8 mouse cellular contexts compared by ENCODE assay signal in the genomic region with DNA sequence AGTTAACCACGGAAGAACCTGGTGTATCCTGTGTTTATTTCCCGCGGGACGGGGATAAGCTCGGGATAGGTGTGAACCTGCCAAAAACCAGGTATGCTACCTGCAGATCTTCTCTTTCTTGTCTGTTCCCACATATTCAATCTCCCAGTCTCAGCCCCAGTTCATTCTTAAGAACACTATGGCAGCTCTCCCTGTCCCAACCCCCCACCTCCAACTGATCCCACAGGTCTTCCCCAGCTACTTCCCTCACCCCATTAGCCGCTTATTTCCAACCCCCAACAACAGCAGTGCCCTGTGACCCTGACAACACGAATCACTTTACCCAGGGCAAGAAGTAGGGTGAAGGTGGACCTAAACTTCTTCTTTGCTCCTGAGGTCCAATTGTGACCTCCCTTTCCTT. TPM values are rescaled to one million over a fixed set of nuclear protein-coding genes. Genes with fewer than 3 reads are reported as not detected.
DNase-seq lines count a peak whose midpoint lies in the region; ATAC-seq and TF ChIP-seq lines count a peak whose summit lies in the region.

No protein-coding gene starts in this region.

- peak overlapping the region; percentile 54 for H3K4me2 ChIP-seq in embryonic facial prominence, embryonic 13.5 days
- peak overlapping the region; percentile 56 for H3K4me2 ChIP-seq in intestine, embryonic 16.5 days (ENCODE audit: low read depth, low read length)
- H3K4me2 ChIP-seq in neural tube, embryonic 12.5 days (replicated peaks), result peak overlapping the region; percentile 47

- H3K27ac ChIP-seq in liver, adult 2 months (replicated peaks; ENCODE audit: insufficient read depth, low read depth, low read length), result no peak overlapping the region
- H3K27ac ChIP-seq in embryonic facial prominence, embryonic 13.5 days, result no peak overlapping the region
- H3K27ac ChIP-seq in intestine, embryonic 16.5 days (ENCODE audit: low read length), result no peak overlapping the region
- no peak overlapping the region for H3K27ac ChIP-seq in neural tube, embryonic 12.5 days

- no peak for DNase-seq in liver, adult 2 months (ENCODE audit: extremely low read depth, low read depth, low spot score)
- DNase-seq in liver, result no peak
- no peak for DNase-seq in gastrocnemius, adult 18-20 months (ENCODE audit: low spot score)
- DNase-seq in layer of hippocampus, postnatal 10 days (ENCODE audit: low spot score in 2 of 2), result no peak

- H3K9ac ChIP-seq in liver, adult 2 months (ENCODE audit: low read depth, low read length), result no peak overlapping the region
- H3K9ac ChIP-seq in embryonic facial prominence, embryonic 13.5 days, result no peak overlapping the region; the same call in 1 of the 2 replicates
- no peak overlapping the region for H3K9ac ChIP-seq in intestine, embryonic 16.5 days (ENCODE audit: low read depth, low read length)
- H3K9ac ChIP-seq in neural tube, embryonic 12.5 days, result no peak overlapping the region

- H3K9me3 ChIP-seq in embryonic facial prominence, embryonic 13.5 days, result no peaks in the 10 kb centered on the region
- no peaks in the 10 kb centered on the region for H3K9me3 ChIP-seq in intestine, embryonic 16.5 days (ENCODE audit: control insufficient read depth, low read length)
- no peaks in the 10 kb centered on the region for H3K9me3 ChIP-seq in neural tube, embryonic 12.5 days

- WGBS in liver, adult 2 months, result 6% methylated on average over 7 of the region's 7 CpGs
- WGBS in embryonic facial prominence, embryonic 13.5 days, result 9% methylated on average over 7 of the region's 7 CpGs
- WGBS in intestine, embryonic 16.5 days, result 5% methylated on average over 7 of the region's 7 CpGs
- 15% methylated on average over 7 of the region's 7 CpGs for WGBS in neural tube, embryonic 12.5 days

- ATAC-seq in embryonic facial prominence, embryonic 13.5 days (ENCODE audit: insufficient number of reproducible peaks, insufficient read depth, low FRiP score, low TSS enrichment, low read depth), result no peak
- peak; percentile 52; the same call in 1 of the 2 replicates for ATAC-seq in intestine, embryonic 16.5 days
- ATAC-seq in neural tube, embryonic 12.5 days (ENCODE audit: low FRiP score, low read depth), result peak; percentile 50; the same call in 1 of the 2 replicates
- ATAC-seq in megakaryocyte-erythroid progenitor cell, adult 5-6 weeks (replicated peaks; ENCODE audit: low FRiP score, low TSS enrichment, poor library complexity, severe bottlenecking), result no peak

- H3K36me3 ChIP-seq in liver, adult 2 months (ENCODE audit: control insufficient read depth, insufficient read depth, low read length), result no peaks in the 10 kb centered on the region
- no peaks in the 10 kb centered on the region for H3K36me3 ChIP-seq in embryonic facial prominence, embryonic 13.5 days
- H3K36me3 ChIP-seq in intestine, embryonic 16.5 days (ENCODE audit: control insufficient read depth, insufficient read depth, low read length), result no peaks in the 10 kb centered on the region
- H3K36me3 ChIP-seq in neural tube, embryonic 12.5 days, result no peaks in the 10 kb centered on the region

- H3K27me3 ChIP-seq in liver, adult 2 months (ENCODE audit: control insufficient read depth, insufficient read depth, low read length), result no peaks in the 10 kb centered on the region
- no peaks in the 10 kb centered on the region for H3K27me3 ChIP-seq in embryonic facial prominence, embryonic 13.5 days
- H3K27me3 ChIP-seq in intestine, embryonic 16.5 days (replicated peaks; ENCODE audit: control insufficient read depth, insufficient read depth, low read length), result no peaks in the 10 kb centered on the region
- no peaks in the 10 kb centered on the region for H3K27me3 ChIP-seq in neural tube, embryonic 12.5 days (replicated peaks)

- TF ChIP-seq CTCF in liver, adult 2 months (IDR thresholded peaks at IDR 0.05; ENCODE audit: low read depth, low read length), result no peak

- no peaks in the 10 kb centered on the region; the same call in 1 of the 2 replicates for H3K4me1 ChIP-seq in liver, adult 2 months (ENCODE audit: control insufficient read depth, insufficient read depth, low read length)
- no peaks in the 10 kb centered on the region for H3K4me1 ChIP-seq in embryonic facial prominence, embryonic 13.5 days
- H3K4me1 ChIP-seq in intestine, embryonic 16.5 days (ENCODE audit: control insufficient read depth, insufficient read depth, low read length), result no peaks in the 10 kb centered on the region
- H3K4me1 ChIP-seq in neural tube, embryonic 12.5 days, result no peaks in the 10 kb centered on the region

- no peak for TF ChIP-seq POLR2A in liver, adult 2 months (IDR thresholded peaks at IDR 0.05; ENCODE audit: extremely low read depth, insufficient read depth, low read length)

- H3K4me3 ChIP-seq in liver, adult 2 months (ENCODE audit: insufficient read depth, low read depth, low read length), result peak overlapping the region; percentile 31; the same call in 1 of the 2 replicates
- peak overlapping the region; percentile 29 for H3K4me3 ChIP-seq in embryonic facial prominence, embryonic 13.5 days
- H3K4me3 ChIP-seq in intestine, embryonic 16.5 days (ENCODE audit: low read length), result peak overlapping the region; percentile 31
- H3K4me3 ChIP-seq in neural tube, embryonic 12.5 days, result no peak overlapping the region

- no peaks in the 10 kb centered on the region; the same call in 1 of the 2 replicates for H3K79me2 ChIP-seq in liver, adult 2 months (ENCODE audit: control insufficient read depth, insufficient read depth, low read length)

RNA-seq across cellular contexts. Expression of gene Ulbp1, which starts 3.0 kb away (rescaled TPM):
- 1.6 and 2.2 TPM in 2 replicates for total RNA-seq in liver, adult 2 months (2014; rRNA removed)
- polyA plus RNA-seq in liver, adult 2 months (2012; rRNA removed), result 0.09 and 0.12 TPM in 2 replicates
- 1.5 and 2.4 TPM in 2 replicates for polyA plus RNA-seq in embryonic facial prominence, embryonic 13.5 days (2015; fragmentation: Nextera tagmentation; extraction: Ambion mirVana)
- 3.0 and 3.3 TPM in 2 replicates for polyA plus RNA-seq in intestine, embryonic 16.5 days (2015; fragmentation: Nextera tagmentation; extraction: Ambion mirVana)
- polyA plus RNA-seq in neural tube, embryonic 12.5 days (2016; fragmentation: Nextera tagmentation; extraction: Ambion mirVana), result 0.75 and 1.1 TPM in 2 replicates
- under 1 TPM; 0.09 TPM for total RNA-seq in gastrocnemius, adult 18-20 months (2021)
- 1 to 10 TPM in 1 of 2 experiments, under 1 TPM in 1; 0.78 to 3.2 TPM for total RNA-seq in layer of hippocampus, postnatal 10 days (2021)
- total RNA-seq in megakaryocyte-erythroid progenitor cell, adult 5-6 weeks (2014; fragmentation: Nextera tagmentation), result 5.7 and 15.0 TPM in 2 replicates
- total RNA-seq in megakaryocyte-erythroid progenitor cell, adult 5-6 weeks (2017), result 16.0 and 17.8 TPM in 2 replicates

Comparison
In these comparisons a context has a peak if more than half of its experiments do, and no peak if none do; other contexts are left out.
1. ATAC-seq: peak in intestine, embryonic 16.5 days (single experiment) and neural tube, embryonic 12.5 days (single experiment); none in embryonic facial prominence, embryonic 13.5 days (single experiment) and megakaryocyte-erythroid progenitor cell, adult 5-6 weeks (single experiment).
2. Peak in every context shown above with its lines, with median percentiles within 50 percentile points of each other: H3K4me2 ChIP-seq.